Mouse (Mus musculus): ENCODE data around the gene Kcnc4. TPM values are rescaled to one million over a fixed set of nuclear protein-coding genes. Genes with fewer than 3 reads are reported as not detected.

The Kcnc4 gene
- polyA plus RNA-seq, 1 experiment from 2014 or later = 0.23 TPM

DNA sequence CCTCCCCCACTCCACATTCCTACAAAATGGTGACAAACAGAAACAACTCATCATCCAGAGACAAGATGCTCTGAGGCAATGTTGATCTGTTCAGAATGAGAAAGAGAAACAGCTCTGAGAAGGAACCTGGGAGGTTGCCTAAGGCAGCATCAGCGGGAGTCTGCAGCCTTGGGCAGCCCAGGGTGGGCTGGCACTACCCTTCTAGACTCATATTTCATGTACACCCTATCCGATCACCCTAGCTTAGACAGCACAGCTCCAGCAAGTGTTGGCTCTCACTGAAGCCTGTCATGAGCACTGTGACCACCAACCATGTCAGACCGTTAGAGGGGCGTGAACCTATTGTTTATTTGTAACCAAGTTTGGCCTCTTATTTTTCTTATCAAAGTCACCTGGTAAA is 5.1 kb downstream of the Kcnc4 start:
- Histone ChIP-seq H3K9ac (no peak overlapping the region), H3K27ac (no peak overlapping the region), H3K4me3 (no peak overlapping the region), H3K4me2 (replicated peaks) (no peak overlapping the region), H3K9me3 (no peaks in the 10 kb centered on the region), H3K36me3 (no peaks in the 10 kb centered on the region), H3K27me3 (peaks cover 50% of the 10 kb centered on the region), H3K4me1 (peaks cover 17% of the 10 kb centered on the region)
- 79% methylated on average over 4 of the region's 4 CpGs for WGBS
- no peak for ATAC-seq (ENCODE audit: insufficient number of reproducible peaks, insufficient read depth, low FRiP score, low TSS enrichment)

DNA sequence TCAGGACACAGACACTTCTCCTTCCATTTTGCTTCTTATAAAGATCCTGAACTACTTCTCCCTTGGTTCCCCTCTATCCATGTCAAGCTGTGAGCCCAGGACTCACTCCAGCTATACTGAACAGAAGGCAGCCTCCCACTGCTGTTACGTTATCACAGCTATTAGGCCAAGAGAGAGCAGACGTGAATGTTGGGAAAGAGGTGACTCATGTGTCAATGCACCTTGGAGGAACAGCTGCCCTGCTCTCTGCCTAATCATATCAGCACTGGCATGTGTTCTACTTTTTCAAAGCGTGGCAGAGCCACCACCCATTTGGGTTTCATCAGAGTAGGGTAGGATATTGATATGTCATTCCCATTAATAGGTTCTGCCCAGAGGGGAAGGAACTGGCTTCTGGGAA is 12.5 kb downstream of the Kcnc4 start:
- ATAC-seq (ENCODE audit: insufficient number of reproducible peaks, insufficient read depth, low FRiP score, low TSS enrichment) = no peak
- 69% methylated on average over 3 of the region's 3 CpGs for WGBS
- no peaks in the 10 kb centered on the region for H3K9me3 ChIP-seq
- no peak overlapping the region for H3K9ac ChIP-seq
- no peak overlapping the region for H3K4me2 ChIP-seq (replicated peaks)
- H3K4me1 ChIP-seq = peaks cover 9% of the 10 kb centered on the region; the same call in 1 of the 2 replicates
- H3K27me3 ChIP-seq = 0 out of 2 replicates have a peak, but pooled peaks cover 7% of the 10 kb centered on the region
- no peaks in the 10 kb centered on the region for H3K36me3 ChIP-seq
- H3K4me3 ChIP-seq = no peak overlapping the region
- H3K27ac ChIP-seq = no peak overlapping the region

DNA sequence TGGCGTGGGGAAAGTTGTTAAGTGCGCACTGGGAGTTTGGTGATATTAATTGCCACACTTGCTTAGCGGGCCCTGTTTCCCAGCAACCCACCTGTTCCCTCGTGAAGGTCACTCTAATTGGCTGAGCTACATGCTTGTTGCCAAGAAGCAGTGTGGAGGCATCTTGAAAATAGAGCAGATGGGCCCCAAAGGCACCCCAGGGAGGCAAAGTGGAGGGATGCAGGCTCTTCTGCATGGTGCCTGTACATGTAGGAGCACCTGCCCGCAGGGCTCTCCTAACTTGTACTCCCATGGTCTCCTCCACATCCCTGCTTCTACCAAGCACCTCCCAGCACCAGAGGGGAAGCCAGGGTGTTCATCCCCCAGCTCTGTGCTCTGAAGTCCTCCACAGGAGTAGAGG is 15.5 kb downstream of the Kcnc4 start:
- H3K4me1 ChIP-seq = 0 out of 2 replicates have a peak, but pooled peaks cover 4% of the 10 kb centered on the region
- H3K36me3 ChIP-seq = no peaks in the 10 kb centered on the region
- WGBS = 84% methylated on average over 5 of the region's 5 CpGs
- no peak overlapping the region for H3K27ac ChIP-seq
- no peak overlapping the region for H3K4me3 ChIP-seq
- 0 out of 2 replicates have a peak, but pooled peaks cover 7% of the 10 kb centered on the region for H3K27me3 ChIP-seq
- no peak overlapping the region for H3K4me2 ChIP-seq (replicated peaks)
- no peak overlapping the region for H3K9ac ChIP-seq
- no peak for ATAC-seq (ENCODE audit: insufficient number of reproducible peaks, insufficient read depth, low FRiP score, low TSS enrichment)
- no peaks in the 10 kb centered on the region for H3K9me3 ChIP-seq

DNA sequence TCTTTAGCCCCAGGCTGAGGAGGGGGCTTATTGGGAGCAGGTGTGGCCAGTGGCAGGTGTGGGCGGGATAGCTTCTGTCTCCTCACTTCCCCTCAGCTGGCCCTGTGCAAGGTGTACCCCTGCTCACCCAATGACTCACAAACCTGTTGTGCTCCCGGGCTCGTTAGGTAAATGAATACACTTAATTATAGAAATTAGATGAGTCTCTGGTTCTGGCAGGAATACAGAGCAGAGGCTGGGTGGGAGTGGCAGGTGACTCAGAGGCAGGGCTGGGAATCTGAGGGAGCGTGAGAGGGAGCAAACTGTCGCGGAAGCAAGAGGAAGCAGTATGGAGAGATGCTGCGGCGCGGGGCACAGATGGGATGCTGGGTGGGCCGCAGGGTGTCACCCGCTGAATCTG is 17.2 kb downstream of the Kcnc4 start:
- ATAC-seq (ENCODE audit: insufficient number of reproducible peaks, insufficient read depth, low FRiP score, low TSS enrichment) = no peak
- Histone ChIP-seq H3K4me3 (no peak overlapping the region), H3K9ac (no peak overlapping the region), H3K4me2 (replicated peaks) (no peak overlapping the region), H3K9me3 (no peaks in the 10 kb centered on the region), H3K27ac (no peak overlapping the region), H3K27me3 (0 out of 2 replicates have a peak, but pooled peaks cover 7% of the 10 kb centered on the region), H3K36me3 (no peaks in the 10 kb centered on the region), H3K4me1 (0 out of 2 replicates have a peak, but pooled peaks cover 4% of the 10 kb centered on the region)
- 72% methylated on average over 11 of the region's 11 CpGs for WGBS

DNA sequence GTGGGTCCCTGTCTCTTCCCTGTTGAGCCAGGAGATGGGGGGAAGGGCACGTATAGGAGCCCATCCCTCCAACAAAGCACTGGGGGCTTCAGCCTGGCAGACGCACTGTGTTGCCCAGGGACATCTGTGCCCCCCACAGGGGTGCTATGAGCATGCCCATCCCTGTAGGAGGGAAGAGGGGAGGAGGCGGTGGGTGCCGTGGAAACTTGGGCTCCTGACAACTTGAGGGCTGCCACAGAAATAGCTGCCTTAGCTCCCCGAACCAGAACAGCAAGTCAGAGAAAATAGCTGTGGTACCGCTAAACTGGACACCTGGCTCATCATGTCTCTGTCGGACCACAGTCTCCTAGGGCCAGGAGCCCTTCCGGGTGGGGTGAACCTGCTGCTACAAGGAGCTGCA is 18.0 kb downstream of the Kcnc4 start:
- 0 out of 2 replicates have a peak, but pooled peaks cover 4% of the 10 kb centered on the region for H3K4me1 ChIP-seq
- no peak overlapping the region for H3K4me3 ChIP-seq
- no peak; the same call in 1 of the 2 replicates for ATAC-seq (ENCODE audit: insufficient number of reproducible peaks, insufficient read depth, low FRiP score, low TSS enrichment)
- H3K27ac ChIP-seq = no peak overlapping the region
- 72% methylated on average over 8 of the region's 8 CpGs for WGBS
- H3K9me3 ChIP-seq = no peaks in the 10 kb centered on the region
- no peak overlapping the region for H3K4me2 ChIP-seq (replicated peaks)
- no peak overlapping the region for H3K9ac ChIP-seq
- H3K36me3 ChIP-seq = no peaks in the 10 kb centered on the region
- H3K27me3 ChIP-seq = 0 out of 2 replicates have a peak, but pooled peaks cover 7% of the 10 kb centered on the region

DNA sequence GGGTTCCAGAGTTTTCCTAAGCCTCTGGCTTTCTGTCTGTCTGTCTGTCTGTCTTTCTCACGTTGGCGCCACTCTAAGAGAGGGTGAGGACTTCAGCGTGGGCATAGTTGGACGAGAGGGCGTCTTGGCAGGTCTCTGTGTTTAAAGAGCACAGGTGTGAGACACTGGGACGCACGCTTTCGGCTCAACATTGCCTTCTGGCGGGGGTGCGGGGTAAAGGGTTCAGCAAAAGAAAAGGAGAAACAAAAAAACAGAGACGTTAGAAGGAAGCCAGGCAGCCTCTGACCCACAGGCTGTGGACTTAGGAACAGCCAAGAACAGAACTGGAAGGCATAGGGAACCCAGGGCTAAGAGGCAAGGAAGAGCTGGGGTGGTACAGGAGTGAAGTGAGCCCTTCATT is 20.1 kb downstream of the Kcnc4 start:
- WGBS = 86% methylated on average over 11 of the region's 11 CpGs
- H3K36me3 ChIP-seq = no peaks in the 10 kb centered on the region
- no peaks in the 10 kb centered on the region for H3K27me3 ChIP-seq
- H3K27ac ChIP-seq = no peak overlapping the region
- no peak overlapping the region for H3K4me2 ChIP-seq (replicated peaks)
- H3K9me3 ChIP-seq = no peaks in the 10 kb centered on the region
- H3K4me1 ChIP-seq = 0 out of 2 replicates have a peak, but pooled peaks cover 4% of the 10 kb centered on the region
- no peak overlapping the region for H3K9ac ChIP-seq
- ATAC-seq (ENCODE audit: insufficient number of reproducible peaks, insufficient read depth, low FRiP score, low TSS enrichment) = no peak
- no peak overlapping the region for H3K4me3 ChIP-seq

DNA sequence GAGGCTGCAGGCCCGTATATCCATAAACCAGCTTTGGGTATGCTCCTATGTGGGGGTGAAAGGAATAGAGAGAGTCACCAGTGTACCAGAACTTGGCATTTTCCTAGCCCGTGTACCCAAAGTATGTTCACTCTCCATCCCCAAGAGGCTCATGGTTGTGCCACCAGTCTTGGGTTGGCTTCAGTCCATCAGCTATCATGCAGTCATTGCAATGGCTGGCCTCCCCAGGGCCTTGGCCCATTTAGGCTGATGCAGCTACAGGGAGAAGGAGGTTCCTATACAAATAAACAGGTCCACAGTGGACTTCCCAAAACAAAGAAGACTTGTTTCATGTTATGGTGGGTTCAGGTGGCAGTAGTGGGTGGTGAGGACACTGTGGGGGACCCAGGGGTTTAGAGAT is 21.7 kb downstream of the Kcnc4 start:
- no peak for ATAC-seq (ENCODE audit: insufficient number of reproducible peaks, insufficient read depth, low FRiP score, low TSS enrichment)
- no peaks in the 10 kb centered on the region for H3K9me3 ChIP-seq
- no peak overlapping the region for H3K4me3 ChIP-seq
- H3K9ac ChIP-seq = no peak overlapping the region
- 82% methylated on average over 2 of the region's 2 CpGs for WGBS
- H3K27ac ChIP-seq = no peak overlapping the region
- H3K4me1 ChIP-seq = 0 out of 2 replicates have a peak, but pooled peaks cover 4% of the 10 kb centered on the region
- no peaks in the 10 kb centered on the region for H3K27me3 ChIP-seq
- no peak overlapping the region for H3K4me2 ChIP-seq (replicated peaks)
- H3K36me3 ChIP-seq = no peaks in the 10 kb centered on the region

DNA sequence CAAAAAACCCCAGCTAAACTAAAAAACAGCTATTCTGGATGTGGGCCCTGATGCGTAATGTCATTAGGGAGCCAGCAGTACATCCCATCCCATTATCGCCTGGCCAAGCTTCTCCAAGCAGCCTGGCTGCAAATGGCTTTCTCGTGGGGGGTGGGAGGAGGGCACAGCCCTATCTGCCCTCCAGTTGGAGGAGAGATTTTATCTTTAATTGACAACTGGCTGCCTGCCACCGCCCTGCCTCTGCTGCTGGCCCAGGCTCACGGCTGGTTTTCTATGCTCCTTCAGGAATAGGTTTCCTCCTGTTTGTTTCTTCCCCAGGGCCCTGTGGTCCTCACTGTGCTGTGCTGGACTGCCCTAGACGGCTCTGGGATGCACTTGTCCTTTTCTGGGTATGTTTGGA is 22.9 kb downstream of the Kcnc4 start:
- H3K36me3 ChIP-seq = no peaks in the 10 kb centered on the region
- H3K4me3 ChIP-seq = no peak overlapping the region
- no peaks in the 10 kb centered on the region for H3K9me3 ChIP-seq
- no peak overlapping the region for H3K9ac ChIP-seq
- WGBS = 65% methylated on average over 6 of the region's 6 CpGs
- no peaks in the 10 kb centered on the region for H3K4me1 ChIP-seq
- ATAC-seq (ENCODE audit: insufficient number of reproducible peaks, insufficient read depth, low FRiP score, low TSS enrichment) = no peak
- H3K27me3 ChIP-seq = no peaks in the 10 kb centered on the region
- H3K4me2 ChIP-seq (replicated peaks) = no peak overlapping the region
- no peak overlapping the region for H3K27ac ChIP-seq

DNA sequence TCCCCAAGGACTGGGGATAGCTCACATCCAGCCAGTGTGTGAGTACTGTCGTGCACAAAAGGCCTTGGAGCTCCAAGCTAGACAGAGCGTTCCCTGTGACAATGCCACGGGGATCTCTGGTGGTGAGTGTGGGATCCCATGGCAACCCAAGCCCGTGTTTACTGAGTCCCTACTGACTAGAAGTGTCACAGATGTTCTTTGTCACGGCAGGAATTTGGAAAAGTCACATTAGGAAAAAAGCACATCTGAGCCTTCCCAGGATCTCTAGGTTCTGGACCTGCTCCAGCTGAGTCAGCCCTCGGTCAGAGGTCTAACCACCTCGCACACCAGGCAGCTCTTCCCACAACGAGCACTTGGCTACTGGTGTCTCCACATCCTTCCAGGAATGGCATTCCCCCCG is 25.7 kb downstream of the Kcnc4 start:
- H3K9me3 ChIP-seq = no peaks in the 10 kb centered on the region
- 0 out of 2 replicates have a peak, but pooled peaks cover 2% of the 10 kb centered on the region for H3K4me1 ChIP-seq
- ATAC-seq (ENCODE audit: insufficient number of reproducible peaks, insufficient read depth, low FRiP score, low TSS enrichment) = no peak
- no peak overlapping the region for H3K4me2 ChIP-seq (replicated peaks)
- no peaks in the 10 kb centered on the region for H3K27me3 ChIP-seq
- H3K9ac ChIP-seq = no peak overlapping the region
- no peaks in the 10 kb centered on the region for H3K36me3 ChIP-seq
- H3K27ac ChIP-seq = no peak overlapping the region
- 62% methylated on average over 9 of the region's 9 CpGs for WGBS
- no peak overlapping the region for H3K4me3 ChIP-seq

DNA sequence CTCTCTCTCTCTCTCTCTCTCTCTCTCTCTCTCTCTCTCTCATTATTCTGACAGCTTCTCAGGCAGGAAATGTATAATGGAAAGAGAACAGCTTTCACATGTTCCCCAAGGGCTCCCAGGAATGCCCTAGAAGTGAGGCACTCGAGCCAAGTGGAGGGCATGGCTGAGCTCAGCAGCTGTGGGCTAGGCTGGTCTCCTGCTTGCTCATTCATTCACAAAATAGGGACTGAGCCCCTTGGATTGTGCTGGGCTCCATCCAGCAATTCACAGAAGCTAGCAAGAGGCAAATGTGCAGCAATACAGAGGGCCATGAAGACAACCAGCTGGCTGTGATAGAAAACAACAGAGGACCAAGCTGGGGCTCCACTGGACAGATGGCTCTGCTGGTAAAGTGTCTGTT is 28.1 kb downstream of the Kcnc4 start:
- no peak overlapping the region for H3K4me2 ChIP-seq (replicated peaks)
- no peak overlapping the region for H3K4me3 ChIP-seq
- H3K9me3 ChIP-seq = no peaks in the 10 kb centered on the region
- 5% methylated on average over 1 of the region's 1 CpGs for WGBS
- no peaks in the 10 kb centered on the region for H3K27me3 ChIP-seq
- H3K9ac ChIP-seq = no peak overlapping the region
- ATAC-seq (ENCODE audit: insufficient number of reproducible peaks, insufficient read depth, low FRiP score, low TSS enrichment) = no peak
- H3K4me1 ChIP-seq = 0 out of 2 replicates have a peak, but pooled peaks cover 2% of the 10 kb centered on the region
- no peaks in the 10 kb centered on the region for H3K36me3 ChIP-seq
- H3K27ac ChIP-seq = no peak overlapping the region

DNA sequence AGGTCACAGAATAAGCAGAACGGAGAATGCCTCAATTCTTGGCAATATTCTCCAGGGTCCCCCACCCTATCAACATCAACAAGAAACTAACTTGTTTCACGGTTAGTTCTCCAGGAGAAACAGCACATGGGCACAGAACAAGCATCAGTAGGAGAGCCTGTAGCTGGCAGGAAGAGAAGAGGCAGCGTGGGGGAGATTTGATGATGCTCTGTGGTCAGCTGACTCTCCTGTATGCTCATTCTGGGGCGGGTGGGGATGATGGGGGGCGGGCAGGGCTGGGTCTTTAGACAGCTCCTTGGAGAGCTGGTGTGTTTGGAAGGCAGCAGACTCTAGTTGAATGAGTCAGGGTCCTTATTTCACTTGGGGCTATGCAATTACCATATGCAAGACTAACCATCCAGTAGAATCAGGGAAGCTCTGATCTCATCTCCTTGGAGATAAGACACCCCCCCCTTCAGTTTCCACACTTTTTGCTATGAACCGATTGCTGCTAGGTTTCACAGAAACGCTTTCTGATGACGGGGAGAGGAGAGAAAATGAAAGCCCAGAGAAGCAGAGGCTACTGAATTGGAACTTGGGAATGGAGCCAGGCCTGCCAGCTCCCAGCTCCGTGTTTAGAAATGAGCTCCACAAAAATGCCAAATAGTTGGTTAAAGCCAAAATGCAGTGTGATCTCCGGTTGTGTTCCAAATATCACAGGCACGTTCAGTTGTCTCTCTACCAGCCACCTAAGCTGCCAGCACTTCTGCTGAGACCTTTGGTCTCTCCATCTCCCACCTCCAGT is 34.9 kb downstream of the Kcnc4 start:
- Histone ChIP-seq H3K27ac (no peak overlapping the region), H3K9me3 (no peaks in the 10 kb centered on the region), H3K27me3 (no peaks in the 10 kb centered on the region), H3K4me3 (no peak overlapping the region), H3K9ac (no peak overlapping the region), H3K4me2 (replicated peaks) (no peak overlapping the region), H3K4me1 (no peaks in the 10 kb centered on the region), H3K36me3 (no peaks in the 10 kb centered on the region)
- 74% methylated on average over 11 of the region's 11 CpGs for WGBS
- no peak for ATAC-seq (ENCODE audit: insufficient number of reproducible peaks, insufficient read depth, low FRiP score, low TSS enrichment)

DNA sequence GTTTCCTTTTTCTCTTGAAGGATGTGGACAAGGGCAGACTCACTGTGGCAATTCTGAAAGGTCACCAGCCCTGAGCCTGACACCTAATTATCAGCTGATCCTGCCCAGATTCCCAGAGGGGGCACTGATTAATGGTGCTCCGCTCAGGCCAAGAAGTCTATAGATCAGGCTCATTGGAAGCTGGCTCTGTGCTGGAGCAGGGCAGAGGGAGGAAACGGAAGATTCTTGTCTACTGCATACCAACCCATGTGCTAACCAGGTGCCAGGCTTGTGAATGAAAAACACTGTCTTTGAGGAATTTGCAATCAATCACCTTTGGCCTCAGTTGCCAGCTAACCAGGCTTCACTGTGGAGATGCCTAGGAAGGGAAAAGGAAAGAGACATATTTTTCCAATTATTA is 39.2 kb downstream of the Kcnc4 start:
- 35% methylated on average over 2 of the region's 2 CpGs for WGBS
- no peak overlapping the region for H3K4me2 ChIP-seq (replicated peaks)
- no peaks in the 10 kb centered on the region for H3K9me3 ChIP-seq
- no peak overlapping the region for H3K9ac ChIP-seq
- ATAC-seq (ENCODE audit: insufficient number of reproducible peaks, insufficient read depth, low FRiP score, low TSS enrichment) = no peak
- no peaks in the 10 kb centered on the region for H3K27me3 ChIP-seq
- no peak overlapping the region for H3K27ac ChIP-seq
- no peaks in the 10 kb centered on the region for H3K4me1 ChIP-seq
- H3K36me3 ChIP-seq = no peaks in the 10 kb centered on the region
- H3K4me3 ChIP-seq = no peak overlapping the region
